39 mouse cellular contexts compared by ENCODE assay signal in the genomic region with DNA sequence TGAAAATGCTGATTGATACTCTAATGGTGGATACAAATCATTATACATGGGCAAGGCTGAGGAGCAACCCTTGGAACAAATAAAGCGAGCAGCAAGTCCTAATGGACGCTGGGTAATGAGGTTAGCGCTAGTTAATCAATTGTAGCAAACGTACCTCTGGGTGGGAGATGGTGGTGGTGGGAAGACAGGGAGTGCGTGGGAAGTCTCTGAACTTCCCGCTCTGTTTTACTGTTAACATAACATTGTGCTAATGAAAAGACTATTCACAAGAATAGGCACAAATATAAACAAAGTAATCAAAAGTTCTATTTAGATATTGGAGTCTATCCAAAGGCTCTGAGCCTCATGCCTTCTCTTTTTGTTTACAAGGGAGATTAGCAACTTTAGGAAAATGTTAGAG. TPM values are rescaled to one million over a fixed set of nuclear protein-coding genes. Genes with fewer than 3 reads are reported as not detected.
"Had no signal": no experiment of that assay in that cellular context is flagged by ENCODE, and none has a peak within 500 bp of the region (broad histone marks: within the 10 kb centered on the region; RNA-seq: fewer than 3 reads in every experiment).

No protein-coding gene starts in this region.

- H3K4me3 ChIP-seq: heart, embryonic 10.5 days; heart, embryonic 12.5 days; heart, embryonic 13.5 days; heart, embryonic 15.5 days; hindbrain, embryonic 10.5 days; hindbrain, embryonic 12.5 days; hindbrain, embryonic 13.5 days; hindbrain, embryonic 15.5 days; intestine, embryonic 15.5 days; kidney, embryonic 15.5 days; layer of hippocampus, adult 2 months had no signal

- H3K27ac ChIP-seq: heart, embryonic 10.5 days; heart, embryonic 13.5 days; heart, embryonic 15.5 days; hindbrain, embryonic 10.5 days; hindbrain, embryonic 12.5 days; hindbrain, embryonic 13.5 days; hindbrain, embryonic 14.5 days; hindbrain, embryonic 15.5 days; hindbrain, postnatal 0 days; intestine, embryonic 15.5 days; kidney, embryonic 15.5 days; layer of hippocampus, adult 2 months had no signal

- H3K36me3 ChIP-seq: heart, embryonic 10.5 days; heart, embryonic 12.5 days; heart, embryonic 13.5 days; heart, embryonic 15.5 days; hindbrain, embryonic 10.5 days; hindbrain, embryonic 12.5 days; hindbrain, embryonic 13.5 days; hindbrain, embryonic 15.5 days; intestine, embryonic 15.5 days; kidney, embryonic 15.5 days had no signal

- H3K4me1 ChIP-seq: heart, embryonic 10.5 days; heart, embryonic 12.5 days; heart, embryonic 13.5 days; heart, embryonic 15.5 days; hindbrain, embryonic 10.5 days; hindbrain, embryonic 12.5 days; hindbrain, embryonic 13.5 days; hindbrain, embryonic 15.5 days; intestine, embryonic 15.5 days had no signal

- H3K9ac ChIP-seq: heart, embryonic 12.5 days; heart, embryonic 13.5 days; heart, embryonic 15.5 days; hindbrain, embryonic 12.5 days; hindbrain, embryonic 13.5 days; hindbrain, embryonic 14.5 days; hindbrain, embryonic 15.5 days; intestine, embryonic 15.5 days; kidney, embryonic 15.5 days had no signal

- DNase-seq: heart, postnatal 10 days; heart, postnatal 14 days; heart, postnatal 36 days; heart, postnatal 4 days; kidney, adult 11 months; kidney, adult 2 months; kidney, adult 8-10 months; kidney, adult 9 months; kidney, postnatal 10 days; kidney, postnatal 14 days; kidney, postnatal 25 days; kidney, postnatal 36 days; kidney, postnatal 4 days; layer of hippocampus, adult 9-11 months; layer of hippocampus, postnatal 36 days had no signal

- ATAC-seq: hindbrain, embryonic 16.5 days; hindbrain, postnatal 0 days; inflammation-experienced regulatory T-cells, adult 6 months; intestine, embryonic 15.5 days; intestine, embryonic 16.5 days; intestine, postnatal 0 days had no signal

- H3K27me3 ChIP-seq: heart, embryonic 12.5 days; heart, embryonic 13.5 days; heart, embryonic 15.5 days; hindbrain, embryonic 12.5 days; hindbrain, embryonic 13.5 days; hindbrain, embryonic 15.5 days; intestine, embryonic 15.5 days; kidney, embryonic 15.5 days had no signal

- H3K9me3 ChIP-seq: heart, embryonic 10.5 days; heart, embryonic 12.5 days; heart, embryonic 13.5 days; heart, embryonic 15.5 days; hindbrain, embryonic 10.5 days; hindbrain, embryonic 12.5 days; hindbrain, embryonic 13.5 days; hindbrain, embryonic 15.5 days; intestine, embryonic 15.5 days; kidney, embryonic 15.5 days had no signal

- H3K4me2 ChIP-seq: heart, embryonic 11.5 days; heart, embryonic 12.5 days; heart, embryonic 13.5 days; heart, embryonic 15.5 days; hindbrain, embryonic 12.5 days; hindbrain, embryonic 13.5 days; hindbrain, embryonic 14.5 days; hindbrain, embryonic 15.5 days; intestine, embryonic 15.5 days; kidney, embryonic 15.5 days had no signal

RNA-seq across cellular contexts. Expression of gene March4, which starts 13.1 kb away (rescaled TPM):
- total RNA-seq: heart, adult 8-10 months; heart, postnatal 10 days; heart, postnatal 25 days; heart, postnatal 36 days; heart, postnatal 4 days; hematopoietic stem cell, adult 5-6 weeks had no signal
- polyA plus RNA-seq: heart, embryonic 10.5 days; heart, embryonic 11.5 days; heart, embryonic 12.5 days; heart, embryonic 13.5 days; heart, embryonic 16.5 days; heart, postnatal 0 days; inflammation-experienced regulatory T-cells, adult 6 months; kidney, embryonic 14.5 days had no signal
